Mouse (Mus musculus) ES-Bruce4 (cell line): ENCODE measurements around the gene Il17ra.

ENCODE experiments used
- CTCF ChIP-seq: IDR thresholded peaks from one replicate; pipeline ENCODE4 v1.8.1; 2011; ENCODE audit warnings: low read depth, low read length
- POLR2A ChIP-seq: IDR thresholded peaks from one replicate; pipeline ENCODE4 v1.8.1; 2011; ENCODE audit warnings: low read length; ENCODE audit not compliant: insufficient read depth

- no peak for TF ChIP-seq CTCF
- TF ChIP-seq POLR2A = no peak
These were observed 3.7 kb downstream of the Il17ra start for GRCm38 (mm10) chr6:120466609-120467329.
